Mouse (Mus musculus) lung, postnatal 10 days (tissue): ENCODE measurements at regions not wholly inside any gene's neighbourhood (a gene's known extent, or its start where the extent isn't known, plus 50 kb on each side); places are given as distances from the start of the nearest gene placed in this dataset.
A peak's percentile ranks its signal among the peaks of the same experiment; 100 is the strongest.

Experiments used
- DNase-seq: peaks from one replicate; pipeline ENCODE4 v3.0.0; 2021

- no peak for DNase-seq
These were observed 245.6 kb downstream of the Tbc1d1 start for GRCm38 (mm10) chr5:64401737-64402136.

DNA sequence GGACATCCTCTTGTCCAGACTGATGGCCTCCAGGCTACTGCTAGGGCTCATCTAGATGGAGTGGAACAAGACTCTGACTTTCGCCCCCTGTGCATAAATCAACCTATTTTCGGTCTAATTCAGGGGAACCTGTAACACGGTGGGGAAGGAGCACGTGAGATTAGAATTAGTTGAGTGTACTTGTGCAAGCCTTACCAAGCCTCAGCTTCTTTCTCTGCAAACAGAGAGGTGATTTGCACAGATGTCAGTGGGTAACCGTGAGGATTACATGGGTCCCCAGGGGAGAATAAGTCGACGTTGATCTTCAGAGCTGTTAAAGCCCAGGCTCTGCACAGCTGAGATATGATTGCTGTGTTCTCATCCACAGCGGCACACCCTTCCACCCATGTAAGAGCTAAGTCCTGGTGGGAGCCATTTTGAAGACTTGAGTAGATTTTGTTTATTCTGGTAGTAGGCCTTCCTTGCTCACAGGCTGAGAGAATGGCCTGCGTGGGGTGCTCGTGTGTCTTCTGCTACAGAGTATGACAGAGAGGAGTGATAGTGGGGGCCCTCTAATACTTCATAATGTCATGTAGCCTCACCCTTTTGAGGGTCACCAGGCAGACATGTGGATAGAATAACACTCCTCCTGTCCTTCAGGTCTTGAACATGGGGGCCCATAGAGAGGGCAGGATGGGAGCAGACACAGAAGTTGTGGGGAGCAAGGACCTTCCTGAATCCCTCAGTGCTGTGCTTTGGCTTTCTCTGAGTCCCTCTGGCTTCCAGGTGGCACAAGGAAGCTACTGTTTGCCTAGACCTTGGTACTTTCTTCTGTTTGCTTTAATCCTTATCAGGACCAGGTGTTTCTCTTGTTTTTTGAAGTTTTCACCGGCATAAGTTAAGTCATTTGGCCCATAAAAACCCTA lies 247.2 kb downstream of the Tbc1d1 start:
- no peak for DNase-seq

GRCm38 (mm10) chr5:64403982-64404345 lies 247.9 kb downstream of the Tbc1d1 start:
- DNase-seq = no peak

DNA sequence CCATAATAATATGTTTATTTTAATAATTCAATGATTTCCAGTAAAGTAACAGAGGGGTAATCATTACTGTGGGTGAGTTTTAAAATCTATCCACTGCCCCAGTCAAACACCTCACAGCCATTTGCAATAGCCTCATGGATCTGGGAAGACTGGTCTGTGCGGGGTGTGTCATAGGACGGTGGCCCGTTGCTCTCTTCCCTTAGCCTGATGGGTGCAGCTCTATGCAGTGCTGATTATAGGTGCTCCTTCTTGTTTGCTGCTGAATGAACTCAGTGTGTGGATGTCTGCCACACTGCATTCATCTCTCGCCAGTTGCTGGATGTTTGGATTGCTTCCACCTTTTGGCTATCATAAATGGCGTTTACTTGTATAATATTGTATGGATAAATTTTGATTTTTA lies 248.4 kb downstream of the Tbc1d1 start:
- no peak for DNase-seq

GRCm38 (mm10) chr5:64408938-64409337 lies 252.8 kb downstream of the Tbc1d1 start:
- no peak for DNase-seq

DNA sequence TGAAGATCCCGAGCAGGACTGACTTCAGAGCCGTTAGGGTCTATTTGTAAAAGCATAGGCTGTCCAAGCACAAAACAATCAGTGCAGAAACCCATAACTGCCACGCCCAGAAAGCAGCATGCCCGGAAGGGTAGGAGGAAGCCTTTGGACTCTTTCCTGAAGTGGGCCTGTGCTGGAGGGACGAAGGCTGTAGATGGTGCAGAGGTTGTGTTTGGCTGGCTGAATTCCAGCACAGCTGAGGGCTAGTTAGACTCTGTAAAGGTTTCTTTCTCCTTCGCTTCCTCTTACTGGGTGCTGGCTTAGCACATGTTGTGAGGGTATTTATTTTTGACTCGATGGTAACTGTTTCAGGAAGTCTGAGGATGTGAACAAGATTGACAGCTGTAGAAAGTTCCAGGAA lies 254.5 kb downstream of the Tbc1d1 start:
- DNase-seq = peak; percentile 66

- DNase-seq = no peak
These were observed 258.4 kb downstream of the Tbc1d1 start for GRCm38 (mm10) chr5:64414519-64414918.

- DNase-seq = no peak
These were observed 263.3 kb downstream of the Tbc1d1 start for GRCm38 (mm10) chr5:64419395-64419794.

DNA sequence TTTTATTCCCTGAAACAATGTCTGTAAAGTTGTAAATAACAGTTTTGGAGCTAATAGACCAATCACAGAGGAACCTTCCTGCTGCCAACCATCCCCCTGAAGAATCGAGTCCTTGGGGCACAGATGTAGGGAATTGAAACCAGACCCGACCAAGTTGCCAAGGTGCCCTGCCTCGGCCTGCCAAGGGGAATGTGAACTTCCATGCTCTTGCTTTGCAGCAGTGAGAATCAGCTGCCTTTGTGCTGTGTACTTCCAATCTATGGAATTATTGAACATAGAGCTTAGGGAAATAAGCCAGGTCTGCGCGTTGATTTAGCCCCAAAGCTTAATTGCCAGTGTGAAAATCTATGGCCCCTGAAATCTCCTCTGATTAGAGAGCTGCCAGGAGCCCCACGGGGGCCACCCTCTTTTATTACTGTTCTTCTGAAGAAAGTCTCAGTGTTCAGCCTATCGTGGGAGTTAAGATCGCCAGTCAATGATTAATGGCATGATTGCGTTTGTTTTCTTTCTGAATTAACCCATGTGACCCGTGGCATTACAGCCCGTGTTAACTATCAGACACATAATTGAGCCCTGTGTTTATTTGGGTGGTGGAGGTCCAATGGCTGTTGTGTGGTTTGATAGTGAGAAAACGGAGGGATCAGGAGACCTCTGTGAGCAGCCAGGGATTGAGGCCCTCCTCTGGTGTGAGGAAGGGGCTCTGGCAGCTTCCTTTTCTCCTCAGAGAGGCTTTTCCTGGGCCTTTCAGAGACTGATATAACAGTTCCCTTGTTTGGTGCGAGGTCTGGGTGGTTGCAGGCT lies 266.9 kb downstream of the Tbc1d1 start:
- no peak for DNase-seq

GRCm38 (mm10) chr5:64428822-64429221 lies 272.7 kb downstream of the Tbc1d1 start:
- DNase-seq = peak; percentile 53

DNA sequence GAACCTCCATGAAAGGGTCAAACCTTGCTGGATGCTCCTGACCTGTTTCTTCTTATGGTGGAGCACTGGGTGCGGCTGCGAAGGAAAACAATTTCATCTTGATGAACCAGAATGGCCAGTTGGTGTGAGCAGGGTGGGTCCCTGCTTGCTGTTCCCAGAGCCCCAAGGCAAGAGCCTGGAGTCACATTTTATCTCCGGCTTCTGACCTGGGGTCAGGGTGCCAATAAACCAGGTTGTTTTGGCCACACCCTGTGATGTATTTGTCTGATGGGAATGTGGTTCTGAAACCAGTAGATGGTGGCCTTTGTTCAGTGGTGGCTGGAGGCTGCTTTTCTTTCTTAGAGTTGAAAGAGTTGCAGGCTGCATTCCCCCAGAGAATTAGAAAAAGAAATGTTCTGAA lies 274.4 kb downstream of the Tbc1d1 start:
- DNase-seq = no peak

DNA sequence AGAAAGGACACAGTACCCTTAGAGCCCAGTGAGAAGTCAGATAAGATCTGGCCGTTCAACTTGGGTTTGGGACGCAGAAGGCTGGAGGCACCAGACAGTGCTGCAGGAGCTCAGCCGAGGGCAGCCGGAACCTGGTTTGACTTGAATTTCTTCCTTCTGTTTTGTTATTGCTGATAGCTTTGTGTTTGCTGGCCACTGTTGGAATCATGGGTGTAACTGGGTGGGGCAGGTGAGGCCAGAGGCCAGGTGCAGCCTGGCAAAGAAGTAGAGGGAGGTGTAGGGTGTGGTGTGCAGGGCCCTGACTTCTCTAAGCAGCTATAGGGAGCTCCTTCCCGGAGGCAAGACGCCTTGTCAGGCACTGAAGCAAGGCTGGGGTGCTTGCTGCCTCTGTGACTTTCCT lies 275.5 kb downstream of the Tbc1d1 start:
- DNase-seq = no peak

DNA sequence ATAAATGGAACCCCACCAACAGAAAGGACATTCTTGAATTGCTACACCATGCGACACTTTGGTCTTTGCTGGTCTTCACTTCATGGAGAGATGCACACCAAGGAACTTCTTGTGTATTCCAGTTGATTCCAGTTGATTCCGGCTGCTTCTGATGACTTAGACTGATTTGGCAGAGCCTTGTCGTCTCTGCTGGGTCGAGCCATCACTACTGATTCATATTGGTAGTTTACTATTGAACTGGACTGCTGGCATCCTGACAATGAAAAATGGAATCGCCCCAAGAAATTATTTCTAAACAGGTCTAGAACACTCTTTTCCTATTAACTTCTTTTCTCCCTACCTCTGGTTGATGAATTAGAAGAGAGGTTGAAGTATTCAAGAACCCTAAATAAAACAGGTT lies 277.7 kb downstream of the Tbc1d1 start:
- no peak for DNase-seq

DNA sequence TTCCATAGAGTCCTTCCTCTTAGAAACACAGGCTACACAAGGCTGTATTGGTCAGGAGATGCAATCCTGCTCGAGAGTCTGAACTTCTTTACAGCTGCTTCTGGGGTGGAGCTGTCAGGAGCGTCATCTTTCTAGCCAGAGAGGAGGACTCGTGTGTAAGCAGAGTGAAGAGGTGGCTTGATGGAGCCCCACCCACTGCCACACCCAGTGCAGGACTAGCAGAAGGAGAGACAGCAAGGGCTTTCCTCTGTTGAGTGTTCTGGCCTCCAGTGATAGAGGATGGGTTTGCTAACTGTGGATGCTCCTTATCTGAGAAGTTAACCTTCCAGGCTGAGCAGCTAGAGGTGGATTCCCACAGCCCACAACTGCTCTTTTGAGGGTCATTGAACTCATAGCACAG lies 279.4 kb downstream of the Tbc1d1 start:
- DNase-seq = no peak

GRCm38 (mm10) chr5:64435958-64436357 lies 279.9 kb downstream of the Tbc1d1 start:
- DNase-seq = no peak

DNA sequence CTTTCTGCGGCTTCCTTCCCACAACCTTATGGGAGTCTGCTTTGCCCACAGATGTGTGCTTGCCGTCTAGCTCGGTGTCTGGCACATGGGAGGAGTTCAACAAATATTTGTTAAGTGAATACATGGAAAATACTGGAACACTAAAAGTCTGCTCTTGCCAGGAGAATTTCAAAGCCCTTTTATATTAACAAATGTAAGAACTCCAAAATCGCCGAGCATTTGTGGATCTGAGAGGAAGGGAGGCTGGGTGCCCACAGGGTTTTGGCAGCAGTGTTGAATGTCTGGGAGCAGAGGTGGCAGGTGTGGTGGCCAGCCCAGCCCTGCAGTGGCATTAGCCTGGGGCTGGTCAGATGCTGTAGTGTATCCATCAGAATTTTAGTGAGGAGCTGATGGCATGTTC lies 281.6 kb downstream of the Tbc1d1 start:
- DNase-seq = no peak

GRCm38 (mm10) chr5:64438446-64439134 lies 282.5 kb downstream of the Tbc1d1 start:
- DNase-seq = no peak

DNA sequence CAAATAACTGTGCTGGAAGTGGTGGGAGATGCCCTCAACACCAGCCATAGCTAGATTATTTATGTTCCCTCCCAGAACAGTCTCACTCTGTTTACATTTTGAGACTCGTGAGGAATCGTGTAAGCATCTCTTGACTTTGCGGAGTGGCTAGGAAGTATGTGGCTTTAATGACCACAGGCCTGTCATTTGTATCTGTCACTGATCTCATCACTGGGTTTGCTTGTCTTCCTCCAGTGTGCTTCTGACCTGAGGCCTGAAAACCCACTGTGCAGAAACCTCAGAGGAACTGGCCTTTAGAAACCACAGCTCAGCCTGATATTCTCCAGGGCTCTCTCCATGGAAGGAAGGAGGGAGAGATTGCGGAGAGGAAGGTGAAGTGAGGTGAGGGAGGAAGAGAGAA lies 291.7 kb downstream of the Tbc1d1 start:
- no peak for DNase-seq

- DNase-seq = no peak
These were observed 296.7 kb downstream of the Tbc1d1 start for GRCm38 (mm10) chr5:64452668-64453334.

DNA sequence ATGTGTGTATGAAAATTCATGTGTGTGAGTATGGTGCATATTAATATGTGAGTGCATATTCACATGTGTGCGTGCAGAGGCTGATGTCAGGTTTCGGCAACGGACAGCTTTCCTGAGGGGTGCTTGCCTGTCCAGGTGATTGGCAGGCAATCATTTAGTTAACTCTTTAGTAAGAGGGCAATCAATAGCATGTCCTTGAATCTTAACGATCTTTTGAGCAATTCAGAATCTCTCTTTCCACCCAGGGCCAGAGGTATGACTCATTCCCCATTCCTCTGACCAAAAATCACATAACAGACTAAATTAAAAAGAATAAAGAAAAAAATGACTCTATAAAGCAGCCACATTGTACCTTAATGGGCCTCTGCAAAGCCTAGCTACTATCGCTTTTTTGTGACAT lies 303.7 kb downstream of the Tbc1d1 start:
- DNase-seq = no peak

- DNase-seq = no peak
These were observed 304.8 kb downstream of the Tbc1d1 start for GRCm38 (mm10) chr5:64460891-64461290.

DNA sequence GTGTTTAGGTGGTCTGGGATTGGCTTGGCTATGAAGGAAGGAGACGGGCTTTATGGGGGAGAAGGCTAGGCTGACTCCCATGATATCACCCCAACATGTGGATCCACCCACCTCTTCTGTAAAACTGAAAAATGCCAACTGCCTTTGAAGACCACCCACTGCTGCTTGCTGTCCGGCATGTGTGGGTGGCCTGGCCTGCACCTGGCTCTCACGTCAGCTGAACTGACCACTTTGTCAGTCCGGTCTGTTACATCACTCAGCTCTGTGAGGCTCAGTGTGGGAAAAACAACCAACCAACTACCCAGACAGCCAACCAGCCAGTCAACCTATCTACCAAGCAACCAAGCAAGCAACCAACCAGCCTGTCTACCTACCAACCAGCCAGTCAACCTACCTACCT lies 305.5 kb downstream of the Tbc1d1 start:
- no peak for DNase-seq

- DNase-seq = no peak
These were observed 306.3 kb downstream of the Tbc1d1 start for GRCm38 (mm10) chr5:64462411-64462810.
